Mouse (Mus musculus): Measurements from ENCODE around the gene Noc4l. TPM values are rescaled to one million over a fixed set of nuclear protein-coding genes. Genes with fewer than 3 reads are reported as not detected.
A peak's percentile ranks its signal among the peaks of the same experiment; 100 is the strongest.

Gene Noc4l
- polyA plus RNA-seq, 1 experiment from 2014 or later, result 34.3 TPM

DNA sequence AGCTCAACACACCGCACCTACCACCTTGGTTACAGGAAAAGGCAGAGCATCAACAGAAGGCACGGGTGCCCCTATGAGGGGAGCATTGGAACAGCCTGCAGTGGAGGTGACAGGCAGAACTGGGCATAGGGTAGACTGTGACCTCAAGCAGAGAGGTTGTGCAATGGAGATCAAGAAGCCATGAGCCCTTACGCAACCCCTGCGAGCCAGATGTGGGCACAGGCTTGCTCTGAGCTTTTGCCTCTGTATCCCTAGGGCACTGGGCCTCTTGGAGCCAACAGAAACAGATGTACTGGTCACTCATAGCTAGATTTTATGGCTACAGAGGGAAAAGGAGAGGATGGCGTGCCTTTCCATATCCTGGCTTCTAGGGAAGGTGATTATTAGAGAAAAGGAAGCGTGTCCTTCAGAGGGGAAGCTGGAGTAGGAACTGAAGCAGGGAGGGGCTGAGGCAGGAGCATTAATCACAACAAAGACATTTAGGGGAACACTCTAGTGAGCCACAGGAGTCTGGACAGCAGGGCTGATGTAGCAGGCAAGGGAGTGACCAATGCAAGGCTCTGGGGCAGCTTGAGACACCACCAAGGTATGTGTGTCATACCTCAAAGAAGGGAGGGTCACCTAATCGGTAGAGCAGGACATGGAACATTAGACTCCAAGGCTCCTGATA, 50.1 kb downstream of the Noc4l start:
- H3K4me3 ChIP-seq (ENCODE audit: low read depth, low read length), result no peak overlapping the region
- H3K4me1 ChIP-seq (ENCODE audit: control insufficient read depth, low read depth, low read length), result peaks cover 5% of the 10 kb centered on the region
- H3K27ac ChIP-seq (ENCODE audit: low read length), result no peak overlapping the region
- no peaks in the 10 kb centered on the region for H3K36me3 ChIP-seq (ENCODE audit: control insufficient read depth, insufficient read depth)
- no peaks in the 10 kb centered on the region for H3K9me3 ChIP-seq (replicated peaks; ENCODE audit: control insufficient read depth, low read length)
- no peaks in the 10 kb centered on the region for H3K27me3 ChIP-seq (ENCODE audit: control insufficient read depth, insufficient read depth, low read depth, low read length)
- ATAC-seq (ENCODE audit: low read depth), result peak; percentile 79
- no peak overlapping the region for H3K9ac ChIP-seq (ENCODE audit: low read depth, low read length)
- WGBS (ENCODE audit: insufficient replicate concordance), result 31% methylated on average over 7 of the region's 7 CpGs
- H3K4me2 ChIP-seq (ENCODE audit: low read depth, low read length), result no peak overlapping the region

Small RNA genes within 50 kb of the gene (microRNA-seq; reads per million reads assigned to microRNA genes)
- gene Mir7026, result 1.2 reads per million

Other genes with a start within 250 kb of the Noc4l start
- gene Fbrsl1, start 204.9 kb downstream of the Noc4l start, polyA plus RNA-seq (2015; fragmentation: Nextera tagmentation; extraction: Ambion mirVana), result 1.8 and 2.2 TPM in 2 replicates
- gene Galnt9, start 109.1 kb downstream of the Noc4l start, polyA plus RNA-seq (2015; fragmentation: Nextera tagmentation; extraction: Ambion mirVana), result 0.11 and 0.12 TPM in 2 replicates
- 6.4 and 7.5 TPM in 2 replicates for gene Ddx51, start within 50 bp of the Noc4l start, polyA plus RNA-seq (2015; fragmentation: Nextera tagmentation; extraction: Ambion mirVana)
- gene Ep400, start 117.3 kb upstream of the Noc4l start, polyA plus RNA-seq (2015; fragmentation: Nextera tagmentation; extraction: Ambion mirVana), result 21.8 and 25.1 TPM in 2 replicates
- 24.5 and 24.6 TPM in 2 replicates for gene Pus1, start 127.2 kb upstream of the Noc4l start, polyA plus RNA-seq (2015; fragmentation: Nextera tagmentation; extraction: Ambion mirVana)
- gene Ulk1, start 156.7 kb upstream of the Noc4l start, polyA plus RNA-seq (2015; fragmentation: Nextera tagmentation; extraction: Ambion mirVana), result 12.5 and 13.7 TPM in 2 replicates
- gene Hscb, start 186.4 kb upstream of the Noc4l start, polyA plus RNA-seq (2015; fragmentation: Nextera tagmentation; extraction: Ambion mirVana), result 58.5 and 59.1 TPM in 2 replicates
- 29.3 and 34.2 TPM in 2 replicates for gene Chek2, start 186.6 kb upstream of the Noc4l start, polyA plus RNA-seq (2015; fragmentation: Nextera tagmentation; extraction: Ambion mirVana)
- gene Ttc28, start 226.4 kb upstream of the Noc4l start, polyA plus RNA-seq (2015; fragmentation: Nextera tagmentation; extraction: Ambion mirVana), result 0.74 and 0.85 TPM in 2 replicates

Measured in liver, embryonic 16.5 days (tissue).